Mouse (Mus musculus): ENCODE results near the gene Fbxw28. TPM values are rescaled to one million over a fixed set of nuclear protein-coding genes. Genes with fewer than 3 reads are reported as not detected.
"Not testable (repeated sequence)": the region's sequence is repeated elsewhere in the genome, so short reads cannot be mapped to it uniquely, and the experiment has no call there.

The Fbxw28 gene
- polyA plus RNA-seq (2015; fragmentation: Nextera tagmentation; extraction: Ambion mirVana) = not detected in 2 replicates

GRCm38 (mm10) chr9:109339559-109339958 is at the start of gene Fbxw28:
Gene Fbxw28 (minus strand): TSS chr9:109339659.
- H3K27me3 ChIP-seq (ENCODE audit: control insufficient read depth, insufficient read depth, low read depth, low read length); H3K36me3 ChIP-seq (ENCODE audit: control insufficient read depth, insufficient read depth, low read length); H3K4me2 ChIP-seq (ENCODE audit: low read depth, low read length); H3K4me1 ChIP-seq (replicated peaks; ENCODE audit: control insufficient read depth, insufficient read depth, low read length); H3K9me3 ChIP-seq (ENCODE audit: control insufficient read depth, low read length); H3K27ac ChIP-seq (ENCODE audit: low read length); ATAC-seq (ENCODE audit: low read depth); H3K4me3 ChIP-seq (ENCODE audit: low read length); H3K9ac ChIP-seq (ENCODE audit: low read length): not testable (repeated sequence)
- WGBS = no CpG with 5 or more reads among the region's 1 CpGs

- not testable (repeated sequence) for H3K27me3 ChIP-seq (ENCODE audit: control insufficient read depth, insufficient read depth, low read depth, low read length); H3K9me3 ChIP-seq (ENCODE audit: control insufficient read depth, low read length); H3K4me3 ChIP-seq (ENCODE audit: low read length); H3K36me3 ChIP-seq (ENCODE audit: control insufficient read depth, insufficient read depth, low read length); H3K9ac ChIP-seq (ENCODE audit: low read length); H3K27ac ChIP-seq (ENCODE audit: low read length); H3K4me2 ChIP-seq (ENCODE audit: low read depth, low read length); ATAC-seq (ENCODE audit: low read depth); H3K4me1 ChIP-seq (replicated peaks; ENCODE audit: control insufficient read depth, insufficient read depth, low read length)
- no CpG with 5 or more reads among the region's 1 CpGs for WGBS
Measured at GRCm38 (mm10) chr9:109287576-109287975, 51.9 kb downstream of the Fbxw28 start, which contains the start of gene Fbxw14. Gene Fbxw14 (minus strand): TSS chr9:109287676.

Other genes starting within 250 kb of the Fbxw28 start
- gene Plxnb1, start 244.3 kb downstream of the Fbxw28 start, polyA plus RNA-seq (2015; fragmentation: Nextera tagmentation; extraction: Ambion mirVana) = 17.4 and 18.6 TPM in 2 replicates
- not detected in 2 replicates for gene Fbxw21, start 177.6 kb downstream of the Fbxw28 start, polyA plus RNA-seq (2015; fragmentation: Nextera tagmentation; extraction: Ambion mirVana)
- gene Fbxw13, start 143.7 kb downstream of the Fbxw28 start, polyA plus RNA-seq (2015; fragmentation: Nextera tagmentation; extraction: Ambion mirVana) = not detected in 2 replicates
- not detected in 2 replicates for gene Fbxw20, start 104.9 kb downstream of the Fbxw28 start, polyA plus RNA-seq (2015; fragmentation: Nextera tagmentation; extraction: Ambion mirVana)
- not detected in 2 replicates for gene Fbxw14, start 52.0 kb downstream of the Fbxw28 start, polyA plus RNA-seq (2015; fragmentation: Nextera tagmentation; extraction: Ambion mirVana)
- gene Fbxw22, start 64.6 kb upstream of the Fbxw28 start, polyA plus RNA-seq (2015; fragmentation: Nextera tagmentation; extraction: Ambion mirVana) = not detected in 2 replicates
- not detected in 2 replicates for gene Fbxw16, start 109.5 kb upstream of the Fbxw28 start, polyA plus RNA-seq (2015; fragmentation: Nextera tagmentation; extraction: Ambion mirVana)
- not detected in 2 replicates for gene Fbxw19, start 156.2 kb upstream of the Fbxw28 start, polyA plus RNA-seq (2015; fragmentation: Nextera tagmentation; extraction: Ambion mirVana)
- gene Fbxw15, start 228.6 kb upstream of the Fbxw28 start, polyA plus RNA-seq (2015; fragmentation: Nextera tagmentation; extraction: Ambion mirVana) = not detected in 2 replicates

Measured in lung, embryonic 16.5 days (tissue).